Mouse (Mus musculus) erythroblast, embryonic 14.5 days (primary cell): ENCODE measurements around the gene Sycp1.

ENCODE experiments used
- GATA1 ChIP-seq: IDR thresholded peaks from 2 replicates; pipeline ENCODE4 v1.6.1; 2012; ENCODE audit warnings: low read length, inconsistent platforms, mixed read lengths
- TAL1 ChIP-seq: IDR thresholded peaks from 3 replicates; pipeline ENCODE4 v1.6.1; 2012; ENCODE audit warnings: low read length, inconsistent platforms, mixed read lengths

- TF ChIP-seq GATA1 (no peak), TAL1 (no peak)
Measured at GRCm38 (mm10) chr3:102976906-102977305, 41.0 kb upstream of the Sycp1 start.
